Mouse (Mus musculus) thymus, postnatal 25 days (tissue): ENCODE results near the gene Akap13.
"Not testable (repeated sequence)": the region's sequence is repeated elsewhere in the genome, so short reads cannot be mapped to it uniquely, and the experiment has no call there.

Source experiments
- DNase-seq: peaks from one replicate; pipeline ENCODE4 v3.0.0; 2022

Gene Akap13

GRCm38 (mm10) chr7:75609456-75610262, 154.3 kb downstream of the Akap13 start:
- peak; percentile 71 for DNase-seq

- DNase-seq = peak; percentile 80
Measured at GRCm38 (mm10) chr7:75610391-75610790, 155.1 kb downstream of the Akap13 start.

GRCm38 (mm10) chr7:75611261-75611950, 156.1 kb downstream of the Akap13 start:
- no peak for DNase-seq

- DNase-seq = peak; percentile 54
Measured at GRCm38 (mm10) chr7:75612000-75612682, 156.8 kb downstream of the Akap13 start.

GRCm38 (mm10) chr7:75612683-75613053, 157.3 kb downstream of the Akap13 start:
- DNase-seq = no peak

- no peak for DNase-seq
Measured at GRCm38 (mm10) chr7:75613240-75613639, 157.9 kb downstream of the Akap13 start.

- no peak for DNase-seq
Measured at GRCm38 (mm10) chr7:75614826-75615225, 159.5 kb downstream of the Akap13 start.

- DNase-seq = not testable (repeated sequence)
Measured at GRCm38 (mm10) chr7:75617246-75617645, 161.9 kb downstream of the Akap13 start.

- DNase-seq = no peak
Measured at GRCm38 (mm10) chr7:75618699-75619098, 163.4 kb downstream of the Akap13 start.

GRCm38 (mm10) chr7:75619875-75620274, 164.5 kb downstream of the Akap13 start:
- no peak for DNase-seq

- DNase-seq = no peak
Measured at GRCm38 (mm10) chr7:75620395-75620960, 165.1 kb downstream of the Akap13 start.

- no peak for DNase-seq
Measured at GRCm38 (mm10) chr7:75620976-75621375, 165.6 kb downstream of the Akap13 start.

GRCm38 (mm10) chr7:75627831-75628230, 172.5 kb downstream of the Akap13 start:
- DNase-seq = no peak

- DNase-seq = no peak
Measured at GRCm38 (mm10) chr7:75629669-75630068, 174.3 kb downstream of the Akap13 start.

GRCm38 (mm10) chr7:75632941-75633340, 177.6 kb downstream of the Akap13 start:
- no peak for DNase-seq

- DNase-seq = no peak
Measured at GRCm38 (mm10) chr7:75633393-75633792, 178.1 kb downstream of the Akap13 start.

- DNase-seq = no peak
Measured at GRCm38 (mm10) chr7:75633807-75634526, 178.6 kb downstream of the Akap13 start.

GRCm38 (mm10) chr7:75638769-75639168, 183.4 kb downstream of the Akap13 start:
- no peak for DNase-seq

- peak; percentile 82 for DNase-seq
Measured at GRCm38 (mm10) chr7:75639541-75639940, 184.2 kb downstream of the Akap13 start.

- DNase-seq = no peak
Measured at GRCm38 (mm10) chr7:75640074-75640473, 184.7 kb downstream of the Akap13 start.

- DNase-seq = no peak
Measured at GRCm38 (mm10) chr7:75640671-75641070, 185.3 kb downstream of the Akap13 start.

- no peak for DNase-seq
Measured at GRCm38 (mm10) chr7:75641415-75642177, 186.3 kb downstream of the Akap13 start.
